Mouse (Mus musculus) hindbrain, embryonic 12.5 days (tissue): ENCODE results near the gene Pdcd4. TPM values are rescaled to one million over a fixed set of nuclear protein-coding genes. Genes with fewer than 3 reads are reported as not detected.

Source experiments
- ATAC-seq: fragments of 200-750 bp; cut with Nextera tagmentation; 2 replicates; pipeline ENCODE4 v1.8.0; 2017; ENCODE audit warnings: moderate TSS enrichment; ENCODE audit not compliant: low FRiP score
- H3K27ac ChIP-seq: fragments of 300-500 bp; sonication (generic); 2 replicates; pipeline ENCODE4 v1.5.1; 2016; ENCODE audit warnings: mild to moderate bottlenecking
- H3K27me3 ChIP-seq: fragments of 300-500 bp; sonication (generic); 2 replicates; pipeline ENCODE4 v1.6.1; 2016; ENCODE audit warnings: mild to moderate bottlenecking
- H3K36me3 ChIP-seq: fragments of 300-500 bp; sonication (generic); 2 replicates; pipeline ENCODE4 v1.6.1; 2016; ENCODE audit warnings: mild to moderate bottlenecking
- H3K4me1 ChIP-seq: fragments of 300-500 bp; sonication (generic); 2 replicates; pipeline ENCODE4 v1.6.1; 2016
- H3K4me2 ChIP-seq: fragments of 300-500 bp; sonication (generic); replicated peaks from 2 replicates; pipeline ENCODE4 v1.6.1; 2016; ENCODE audit warnings: mild to moderate bottlenecking
- H3K4me3 ChIP-seq: fragments of 300-500 bp; sonication (generic); 2 replicates; pipeline ENCODE4 v1.5.1; 2016; ENCODE audit warnings: mild to moderate bottlenecking
- H3K9ac ChIP-seq: fragments of 300-500 bp; sonication (generic); 2 replicates; pipeline ENCODE4 v1.6.1; 2016; ENCODE audit warnings: mild to moderate bottlenecking, moderate library complexity
- H3K9me3 ChIP-seq: fragments of 300-500 bp; sonication (generic); replicated peaks from 2 replicates; pipeline ENCODE4 v1.6.1; 2016; ENCODE audit warnings: mild to moderate bottlenecking
- WGBS: fragments of 180-500 bp; shearing (Covaris S2); methylation state at CpG from one replicate; pipeline ENCODE4 v1.1.7; 2016; 5-methylcytosine and 5-hydroxymethylcytosine counted together
- polyA plus RNA-seq: library from polyadenylated mRNA; unstranded; fragments of >200 nt; fragmentation: Nextera tagmentation; extraction: Ambion mirVana; gene quantifications from 2 replicates; pipeline ENCODE4 v1.2.1, GENCODE M21; 2016

Gene Pdcd4
- polyA plus RNA-seq = 103 and 113 TPM in 2 replicates

GRCm38 (mm10) chr19:53892061-53892460 lies at the start of gene Pdcd4:
Gene Pdcd4, plus strand, starts transcription at chr19:53892231.
- Histone ChIP-seq H3K9me3 (no peaks in the 10 kb centered on the region), H3K36me3 (no peaks in the 10 kb centered on the region), H3K4me1 (0 out of 2 replicates have a peak, but pooled peaks cover 5% of the 10 kb centered on the region), H3K27me3 (no peaks in the 10 kb centered on the region), H3K9ac (no peak within 1 kb of the TSS), H3K4me3 (no peak within 1 kb of the TSS), H3K27ac (0 out of 2 replicates have a peak within 1 kb of the TSS, but pooled peaks have one; percentile 17), H3K4me2 (no peak within 1 kb of the TSS)
- no peak for ATAC-seq
- WGBS = 33% methylated on average over 3 of the region's 3 CpGs

- Histone ChIP-seq H3K9ac (no peak overlapping the region), H3K27ac (no peak overlapping the region), H3K9me3 (no peaks in the 10 kb centered on the region), H3K36me3 (no peaks in the 10 kb centered on the region), H3K4me3 (no peak overlapping the region), H3K27me3 (no peaks in the 10 kb centered on the region), H3K4me1 (no peaks in the 10 kb centered on the region), H3K4me2 (no peak overlapping the region)
- ATAC-seq = no peak
- WGBS = 95% methylated on average over 8 of the region's 8 CpGs
Observed at GRCm38 (mm10) chr19:53843972-53844371, 48.1 kb upstream of the Pdcd4 start.

GRCm38 (mm10) chr19:53848272-53848995 lies 43.6 kb upstream of the Pdcd4 start:
- no peak for ATAC-seq
- H3K27me3 ChIP-seq = no peaks in the 10 kb centered on the region
- no peak overlapping the region for H3K4me2 ChIP-seq
- WGBS = 81% methylated on average over 10 of the region's 10 CpGs
- no peaks in the 10 kb centered on the region for H3K36me3 ChIP-seq
- H3K27ac ChIP-seq = no peak overlapping the region
- no peak overlapping the region for H3K4me3 ChIP-seq
- H3K9me3 ChIP-seq = no peaks in the 10 kb centered on the region
- no peak overlapping the region for H3K9ac ChIP-seq
- peaks cover 34% of the 10 kb centered on the region for H3K4me1 ChIP-seq

- H3K36me3 ChIP-seq = no peaks in the 10 kb centered on the region
- H3K27me3 ChIP-seq = no peaks in the 10 kb centered on the region
- no peak overlapping the region for H3K4me2 ChIP-seq
- H3K27ac ChIP-seq = peak overlapping the region; percentile 50
- no peaks in the 10 kb centered on the region for H3K9me3 ChIP-seq
- no peak overlapping the region for H3K9ac ChIP-seq
- no peak overlapping the region for H3K4me3 ChIP-seq
- no peak for ATAC-seq
- 62% methylated on average over 18 of the region's 18 CpGs for WGBS
- peaks cover 38% of the 10 kb centered on the region for H3K4me1 ChIP-seq
Observed at GRCm38 (mm10) chr19:53850166-53850922, 41.7 kb upstream of the Pdcd4 start.

- H3K9ac ChIP-seq = no peak overlapping the region
- peaks cover 38% of the 10 kb centered on the region for H3K4me1 ChIP-seq
- H3K27me3 ChIP-seq = no peaks in the 10 kb centered on the region
- H3K36me3 ChIP-seq = no peaks in the 10 kb centered on the region
- H3K27ac ChIP-seq = peak overlapping the region; percentile 85; the same call in 1 of the 2 replicates
- WGBS = 83% methylated on average over 13 of the region's 13 CpGs
- H3K4me2 ChIP-seq = no peak overlapping the region
- ATAC-seq = no peak
- no peaks in the 10 kb centered on the region for H3K9me3 ChIP-seq
- no peak overlapping the region for H3K4me3 ChIP-seq
Observed at GRCm38 (mm10) chr19:53851352-53851751, 40.7 kb upstream of the Pdcd4 start.

GRCm38 (mm10) chr19:53851826-53852698 lies 40.0 kb upstream of the Pdcd4 start:
- 75% methylated on average over 14 of the region's 14 CpGs for WGBS
- H3K4me1 ChIP-seq = peaks cover 38% of the 10 kb centered on the region
- H3K4me3 ChIP-seq = no peak overlapping the region
- H3K9me3 ChIP-seq = no peaks in the 10 kb centered on the region
- peak overlapping the region; percentile 41 for H3K4me2 ChIP-seq
- no peaks in the 10 kb centered on the region for H3K36me3 ChIP-seq
- H3K27me3 ChIP-seq = no peaks in the 10 kb centered on the region
- no peak overlapping the region for H3K9ac ChIP-seq
- peak; percentile 39; the same call in 1 of the 2 replicates for ATAC-seq
- H3K27ac ChIP-seq = peak overlapping the region; percentile 85

GRCm38 (mm10) chr19:53852699-53853451 lies 39.2 kb upstream of the Pdcd4 start:
- peak overlapping the region; percentile 85 for H3K27ac ChIP-seq
- no peaks in the 10 kb centered on the region for H3K36me3 ChIP-seq
- H3K4me1 ChIP-seq = peaks cover 38% of the 10 kb centered on the region
- WGBS = 39% methylated on average over 15 of the region's 15 CpGs
- no peaks in the 10 kb centered on the region for H3K9me3 ChIP-seq
- H3K27me3 ChIP-seq = no peaks in the 10 kb centered on the region
- peak; percentile 83 for ATAC-seq
- H3K9ac ChIP-seq = no peak overlapping the region
- H3K4me3 ChIP-seq = no peak overlapping the region
- H3K4me2 ChIP-seq = peak overlapping the region; percentile 41

GRCm38 (mm10) chr19:53854978-53855377 lies 37.1 kb upstream of the Pdcd4 start:
- Histone ChIP-seq H3K36me3 (no peaks in the 10 kb centered on the region), H3K9ac (no peak overlapping the region), H3K4me3 (no peak overlapping the region), H3K27ac (no peak overlapping the region), H3K4me1 (peaks cover 43% of the 10 kb centered on the region), H3K4me2 (no peak overlapping the region), H3K27me3 (no peaks in the 10 kb centered on the region), H3K9me3 (no peaks in the 10 kb centered on the region)
- no peak for ATAC-seq
- WGBS = 77% methylated on average over 4 of the region's 4 CpGs

GRCm38 (mm10) chr19:53855781-53856180 lies 36.2 kb upstream of the Pdcd4 start:
- ATAC-seq = no peak
- H3K4me1 ChIP-seq = peaks cover 35% of the 10 kb centered on the region
- H3K9ac ChIP-seq = no peak overlapping the region
- no peaks in the 10 kb centered on the region for H3K27me3 ChIP-seq
- no peaks in the 10 kb centered on the region for H3K36me3 ChIP-seq
- WGBS = 86% methylated on average over 5 of the region's 5 CpGs
- no peak overlapping the region for H3K4me3 ChIP-seq
- H3K4me2 ChIP-seq = no peak overlapping the region
- H3K9me3 ChIP-seq = no peaks in the 10 kb centered on the region
- no peak overlapping the region for H3K27ac ChIP-seq

- 79% methylated on average over 9 of the region's 9 CpGs for WGBS
Observed at GRCm38 (mm10) chr19:53856794-53857193, 35.2 kb upstream of the Pdcd4 start.

GRCm38 (mm10) chr19:53857962-53858361 lies 34.1 kb upstream of the Pdcd4 start:
- Histone ChIP-seq H3K4me1 (peaks cover 16% of the 10 kb centered on the region), H3K4me3 (no peak overlapping the region), H3K9ac (no peak overlapping the region), H3K4me2 (no peak overlapping the region), H3K9me3 (no peaks in the 10 kb centered on the region), H3K27ac (peak overlapping the region; percentile 17; the same call in 1 of the 2 replicates), H3K36me3 (no peaks in the 10 kb centered on the region), H3K27me3 (no peaks in the 10 kb centered on the region; the same call in 1 of the 2 replicates)
- WGBS = 79% methylated on average over 6 of the region's 6 CpGs
- no peak for ATAC-seq

More at GRCm38 (mm10) chr19:53856794-53857193, 35.2 kb upstream of the Pdcd4 start:
- no peak for ATAC-seq
- Histone ChIP-seq H3K4me1 (peaks cover 28% of the 10 kb centered on the region), H3K9ac (no peak overlapping the region), H3K27ac (no peak overlapping the region), H3K4me3 (no peak overlapping the region), H3K27me3 (no peaks in the 10 kb centered on the region; the same call in 1 of the 2 replicates), H3K4me2 (no peak overlapping the region), H3K36me3 (no peaks in the 10 kb centered on the region), H3K9me3 (no peaks in the 10 kb centered on the region)
